Mouse (Mus musculus) thymus, postnatal 10 days (tissue): ENCODE data around the gene Ces2g.

Experiments used
- DNase-seq, 2 experiments: peaks; one replicate each; pipeline ENCODE4 v3.0.0; 2021; ENCODE audit warnings: low spot score in 2 of 2

The Ces2g gene

GRCm38 (mm10) chr8:104961537-104961961, at the start of gene Ces2g:
Ces2g (plus strand) TSS chr8:104961718.
- DNase-seq: no peak

GRCm38 (mm10) chr8:104925972-104926596, 35.4 kb upstream of the Ces2g start, which contains the start of gene Ces2e:
Ces2e (plus strand) TSS chr8:104926260.
- DNase-seq: no peak

GRCm38 (mm10) chr8:104927301-104927700, 34.2 kb upstream of the Ces2g start:
- DNase-seq: no peak

- DNase-seq: no peak
Observed at GRCm38 (mm10) chr8:104944665-104945064, 16.9 kb upstream of the Ces2g start.

- no peak for DNase-seq
Observed at GRCm38 (mm10) chr8:104947056-104947455, 14.5 kb upstream of the Ces2g start, which contains the start of gene Ces2f. Ces2f (plus strand) TSS chr8:104947356.

- no peak for DNase-seq
Observed at GRCm38 (mm10) chr8:104949031-104949430, 12.5 kb upstream of the Ces2g start.

- no peak for DNase-seq
Observed at GRCm38 (mm10) chr8:104962229-104962901, 847 bp downstream of the Ces2g start.

GRCm38 (mm10) chr8:104963375-104963894, 1.9 kb downstream of the Ces2g start:
- DNase-seq: no peak

- no peak for DNase-seq
Observed at GRCm38 (mm10) chr8:104984126-104984525, 22.6 kb downstream of the Ces2g start.

GRCm38 (mm10) chr8:104984942-104985341, 23.4 kb downstream of the Ces2g start:
- DNase-seq: no peak

- DNase-seq: no peak
Observed at GRCm38 (mm10) chr8:104998191-104998590, 36.7 kb downstream of the Ces2g start.

- DNase-seq: no peak
Observed at GRCm38 (mm10) chr8:104999183-104999582, 37.7 kb downstream of the Ces2g start.

GRCm38 (mm10) chr8:105000586-105000985, 39.1 kb downstream of the Ces2g start, which contains the start of gene Ces2h:
Ces2h (plus strand) TSS chr8:105000853.
- DNase-seq: no peak

GRCm38 (mm10) chr8:105010000-105010399, 48.5 kb downstream of the Ces2g start:
- DNase-seq: no peak

- no peak for DNase-seq
Observed at GRCm38 (mm10) chr8:105011136-105011535, 49.6 kb downstream of the Ces2g start.

- DNase-seq: no peak
Observed at GRCm38 (mm10) chr8:105014391-105014790, 52.9 kb downstream of the Ces2g start.
